Mouse (Mus musculus): ENCODE measurements at regions not wholly inside any gene's neighbourhood (a gene's known extent, or its start where the extent isn't known, plus 50 kb on each side); places are given as distances from the start of the nearest gene placed in this dataset.

DNA sequence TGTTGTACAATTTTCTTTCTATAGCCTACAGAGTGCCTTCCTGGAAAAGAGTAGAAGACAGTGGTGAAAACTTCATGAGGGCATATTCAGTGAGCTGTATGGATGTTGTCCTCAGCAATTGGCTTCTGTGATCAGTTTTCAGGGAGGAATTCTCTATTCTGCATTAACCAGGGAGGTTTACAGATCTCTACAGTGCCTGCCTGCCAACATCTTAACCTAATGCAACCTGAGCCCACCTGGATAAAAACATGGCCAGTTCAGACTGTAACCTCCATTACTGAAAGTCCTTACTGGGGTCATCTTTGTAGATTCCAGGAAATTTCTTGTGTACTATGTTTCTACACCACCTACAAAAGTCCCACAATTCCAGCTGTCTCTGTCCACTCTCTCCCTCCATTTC is 791.4 kb upstream of the Nectin3 start:
- no peak for DNase-seq

DNA sequence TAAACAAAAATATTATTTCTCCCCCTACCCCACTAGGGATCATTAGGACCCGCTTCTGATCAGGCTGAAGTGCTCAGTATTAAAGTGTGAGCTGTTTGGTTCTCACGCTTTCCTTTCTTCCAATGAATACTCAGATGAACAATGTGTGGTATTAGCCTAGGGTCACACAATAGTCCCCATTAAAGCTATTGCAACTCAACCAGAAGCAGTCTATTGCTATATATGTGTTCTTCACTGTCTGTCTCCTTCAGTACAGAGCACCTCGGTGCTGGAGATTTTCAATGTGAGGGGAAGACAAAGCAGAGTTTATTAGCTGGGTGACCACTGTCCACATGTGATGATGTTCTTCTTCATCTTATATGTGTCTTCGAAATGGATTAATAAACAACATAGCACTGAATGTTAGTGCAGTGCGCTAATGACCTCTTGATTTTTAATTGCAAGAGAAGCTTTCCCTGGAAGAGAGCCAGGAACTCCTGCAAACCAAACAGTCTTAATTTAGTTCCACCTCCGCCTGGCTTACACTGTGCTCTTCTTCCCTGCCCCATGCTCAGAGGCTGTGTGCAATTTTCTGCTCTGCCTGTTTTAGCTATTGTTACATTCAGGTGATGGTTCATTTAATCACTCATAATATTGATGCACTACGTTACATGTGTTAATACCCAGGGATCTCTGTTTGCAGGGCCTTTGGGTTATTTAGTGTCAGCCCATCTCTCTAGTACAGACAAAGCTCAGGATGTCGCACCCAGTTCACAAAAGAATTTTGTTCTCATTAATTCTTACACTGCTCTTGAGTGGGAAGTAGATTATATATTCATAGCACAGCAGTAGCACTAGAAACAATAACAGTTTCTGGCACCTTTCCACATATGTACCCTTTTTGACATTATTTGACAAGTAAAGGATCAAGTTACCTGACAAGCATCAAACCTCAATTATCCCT is 768.7 kb upstream of the Nectin3 start:
- DNase-seq = peak in 1 of 2 experiments; percentile 4

Measured in cerebellum, postnatal 25 days (tissue).